Mouse (Mus musculus) monocyte, adult 5-6 weeks (primary cell): Measurements from ENCODE around the gene Ubp1. TPM values are rescaled to one million over a fixed set of nuclear protein-coding genes. Genes with fewer than 3 reads are reported as not detected.
"Not testable (repeated sequence)": the region's sequence is repeated elsewhere in the genome, so short reads cannot be mapped to it uniquely, and the experiment has no call there.

Experiments
- ATAC-seq: fragments of 153-309, 156-312 bp; replicated peaks from 2 replicates; pipeline ENCODE4 v1.8.0; 2017; ENCODE audit warnings: mild to moderate bottlenecking; ENCODE audit not compliant: low TSS enrichment, insufficient number of reproducible peaks, severe bottlenecking, poor library complexity, low FRiP score
- total RNA-seq: library from RNA; stranded (forward); fragments of 200-1000, 200-491, 200-594 nt; gene quantifications from 3 replicates; pipeline ENCODE4 v1.2.3, GENCODE M21; 2017

The Ubp1 gene
- 99.1 to 134 TPM (median 122 TPM) in 3 replicates for total RNA-seq

DNA sequence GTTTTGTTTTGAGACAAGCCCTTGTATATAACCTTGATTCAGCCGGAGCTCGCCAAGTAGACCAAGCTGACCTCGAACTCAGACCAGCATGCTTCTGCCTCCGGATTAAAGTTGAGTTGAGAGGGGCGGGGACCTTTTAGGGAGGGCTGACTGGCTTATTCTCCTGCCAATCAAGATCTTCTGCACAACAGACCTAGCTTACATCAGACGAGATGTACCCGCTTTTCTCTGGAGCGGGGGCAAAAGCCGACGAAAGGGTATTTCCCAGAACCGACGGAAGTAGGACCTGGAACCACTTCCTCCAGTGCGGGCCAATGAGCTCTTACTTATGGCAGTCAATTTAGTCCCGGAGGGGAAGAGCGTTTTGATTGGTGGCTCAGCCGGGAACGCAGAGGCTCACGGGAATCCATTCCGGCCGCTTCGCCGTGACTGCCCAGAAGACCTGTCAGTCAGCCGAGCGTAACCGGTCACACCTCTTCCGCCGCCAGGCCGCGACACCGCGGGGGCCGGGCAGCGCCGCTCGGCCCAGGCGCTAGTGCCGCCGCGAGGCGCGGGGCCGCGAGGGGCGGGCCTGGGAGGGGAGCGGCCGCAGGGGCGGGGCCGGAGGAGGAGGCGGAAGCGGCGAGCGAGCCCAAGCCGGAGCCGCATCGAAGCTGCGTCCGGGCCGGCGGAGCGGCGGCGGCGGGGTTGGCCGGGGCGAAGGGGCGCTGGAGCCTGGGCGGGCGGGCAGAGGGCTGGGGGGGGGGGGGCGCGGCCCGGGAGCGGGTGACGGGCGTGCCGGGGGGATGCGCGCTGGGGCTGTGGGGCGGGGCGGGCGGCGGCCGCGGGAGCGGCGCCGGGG lies at the start of gene Ubp1:
Gene Ubp1 (plus strand): TSS at position 401 of the 841 bp plus-strand sequence.
- ATAC-seq = peak; percentile 94

DNA sequence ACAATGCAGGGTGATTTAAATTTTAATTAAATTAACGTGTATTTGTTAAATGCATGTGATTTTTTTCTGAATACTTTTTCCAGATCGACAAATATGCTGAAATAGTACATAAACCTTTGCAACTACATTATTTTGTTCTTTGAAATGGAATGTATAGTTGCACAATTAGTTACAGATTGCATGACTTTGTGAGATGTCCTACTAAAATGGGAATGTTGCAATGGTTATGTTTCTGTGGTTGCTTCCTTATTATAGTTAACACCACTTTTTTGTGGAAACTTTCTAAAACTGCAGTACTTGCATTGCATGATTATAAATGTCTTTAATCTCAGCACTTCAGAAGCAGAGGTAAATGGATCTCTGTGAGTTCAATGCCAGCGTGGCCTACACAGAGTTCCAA lies 35.8 kb upstream of the Ubp1 start:
- ATAC-seq = no peak

DNA sequence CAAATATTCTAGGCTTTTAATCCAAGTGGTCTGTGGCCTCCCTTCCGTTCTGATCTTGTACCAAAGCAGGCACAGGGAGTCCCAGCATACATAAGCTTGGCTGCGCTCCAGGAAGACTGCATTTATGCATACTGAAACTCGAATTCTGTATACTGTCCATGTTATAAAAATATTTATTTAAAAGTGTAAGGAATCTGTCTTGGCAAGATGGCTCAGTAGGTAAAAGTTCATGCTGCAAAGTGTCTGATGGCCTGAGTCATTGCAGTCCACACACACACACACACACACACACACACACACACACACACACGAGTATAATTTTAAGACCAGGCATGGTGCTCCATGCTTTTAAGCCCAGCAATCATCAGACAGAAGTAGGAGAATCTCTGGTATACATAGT lies 27.6 kb upstream of the Ubp1 start:
- ATAC-seq = no peak

DNA sequence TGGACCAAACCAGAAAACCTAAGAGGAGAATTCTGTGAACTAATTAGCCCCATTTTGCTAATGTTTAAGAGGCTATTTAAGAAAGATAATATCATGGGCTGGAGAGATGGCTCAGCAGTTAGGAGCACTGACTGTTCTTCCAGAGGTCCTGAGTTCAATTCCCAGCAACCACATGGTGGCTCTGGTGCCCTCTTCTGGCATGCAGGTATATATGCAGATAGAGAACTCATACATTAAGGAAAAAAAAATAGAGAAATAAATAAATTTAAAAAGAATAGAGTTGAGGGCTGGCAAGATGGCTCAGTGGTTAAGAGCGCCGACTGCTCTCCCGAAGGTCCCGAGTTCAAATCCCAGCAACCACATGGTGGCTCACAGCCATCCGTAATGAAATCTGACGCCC lies 26.4 kb upstream of the Ubp1 start:
- ATAC-seq = not testable (repeated sequence)

DNA sequence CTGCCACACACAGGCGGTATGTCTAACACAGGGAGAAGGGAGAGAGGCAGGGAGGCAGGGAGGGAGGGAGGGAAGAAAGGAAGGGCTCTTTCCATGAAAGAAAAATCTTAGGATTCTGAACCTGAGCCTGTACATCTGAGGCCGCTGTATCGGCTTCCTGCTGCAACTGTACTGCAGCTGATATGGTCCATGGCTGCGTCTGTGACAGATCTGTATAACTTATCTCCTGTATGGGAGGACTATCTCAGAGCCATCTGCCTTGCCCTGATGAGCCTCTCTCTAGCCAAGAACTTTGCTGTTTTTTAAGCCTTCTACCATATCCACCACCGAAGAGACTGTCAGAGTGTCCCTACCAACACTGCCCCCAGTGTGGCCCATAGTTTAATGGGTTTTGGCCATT lies 14.9 kb upstream of the Ubp1 start:
- no peak for ATAC-seq

DNA sequence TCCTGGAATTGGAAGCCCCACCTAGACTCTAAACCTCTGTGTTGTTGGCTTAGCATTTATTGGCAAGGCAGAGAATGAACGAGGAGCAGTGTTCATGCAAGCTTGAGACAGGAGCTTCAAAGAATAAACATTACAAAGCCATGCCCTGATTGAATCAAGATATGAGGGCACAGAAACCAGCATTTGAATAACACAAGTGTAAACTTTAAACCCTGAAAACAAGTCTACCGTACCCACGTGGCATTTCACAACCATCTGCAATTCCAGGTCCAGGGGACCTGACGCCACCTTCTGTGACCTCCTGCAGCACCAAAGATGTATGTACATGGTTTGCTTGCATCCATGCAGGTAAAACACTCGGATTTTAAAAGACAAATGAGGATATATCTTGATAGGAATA lies 8.1 kb upstream of the Ubp1 start:
- no peak for ATAC-seq

DNA sequence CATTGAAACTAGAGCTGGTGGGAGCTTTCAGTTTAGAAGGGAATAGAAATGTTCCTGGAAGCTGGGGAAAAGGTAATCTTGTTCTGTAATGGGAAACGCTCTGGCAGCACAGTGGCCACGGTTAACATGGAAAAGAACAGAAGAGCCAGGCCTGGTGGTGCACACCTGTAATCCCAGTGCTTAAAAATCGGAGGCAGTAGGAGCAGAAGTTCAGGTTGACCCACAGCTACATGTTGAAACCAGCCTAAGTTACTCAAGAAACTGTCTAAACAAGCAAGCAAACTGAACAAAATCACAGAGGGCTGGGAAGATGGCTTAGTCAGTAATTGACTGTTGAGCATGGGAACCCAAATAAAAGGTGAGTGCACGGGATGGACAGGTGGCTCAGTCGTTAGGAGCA lies 5.9 kb upstream of the Ubp1 start:
- no peak for ATAC-seq

DNA sequence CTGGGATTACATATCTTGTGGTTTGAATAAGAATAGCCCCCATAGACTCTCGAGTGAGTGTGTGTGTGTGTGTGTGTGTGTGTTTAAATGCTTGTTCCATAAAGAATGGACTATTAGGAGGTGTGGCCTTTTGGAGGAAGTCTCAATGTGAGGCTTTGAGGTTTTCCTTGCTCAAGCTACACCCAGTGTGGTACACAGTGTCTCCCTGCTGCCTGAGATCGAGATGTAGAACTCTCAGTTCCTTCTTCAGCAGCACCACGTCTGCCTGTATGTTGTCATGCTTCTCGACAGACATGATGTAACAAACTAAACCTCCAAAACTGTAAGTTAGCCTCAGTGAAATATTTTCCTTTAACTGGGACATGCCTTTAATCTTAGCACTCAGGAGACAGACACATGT lies 2.1 kb upstream of the Ubp1 start:
- peak; percentile 74 for ATAC-seq

DNA sequence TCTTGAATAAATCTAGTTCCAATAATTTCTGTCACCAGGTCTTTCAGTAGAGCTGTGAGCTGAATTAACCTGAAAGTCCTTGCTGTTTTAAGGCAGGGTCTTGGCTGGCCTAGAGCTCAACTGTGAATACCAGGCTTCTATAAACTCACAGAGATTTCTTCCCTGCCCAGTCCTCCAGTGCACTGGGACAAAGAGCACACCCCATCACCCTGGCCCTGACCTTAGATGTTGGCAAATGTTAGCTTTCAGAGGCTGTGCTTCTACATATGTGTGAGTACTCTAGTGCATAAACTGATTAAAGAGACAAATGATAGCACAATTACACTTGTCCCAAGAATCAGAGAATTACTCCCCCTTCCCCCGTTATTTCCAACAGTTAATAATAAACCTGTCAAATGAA lies 1.1 kb upstream of the Ubp1 start:
- no peak for ATAC-seq

DNA sequence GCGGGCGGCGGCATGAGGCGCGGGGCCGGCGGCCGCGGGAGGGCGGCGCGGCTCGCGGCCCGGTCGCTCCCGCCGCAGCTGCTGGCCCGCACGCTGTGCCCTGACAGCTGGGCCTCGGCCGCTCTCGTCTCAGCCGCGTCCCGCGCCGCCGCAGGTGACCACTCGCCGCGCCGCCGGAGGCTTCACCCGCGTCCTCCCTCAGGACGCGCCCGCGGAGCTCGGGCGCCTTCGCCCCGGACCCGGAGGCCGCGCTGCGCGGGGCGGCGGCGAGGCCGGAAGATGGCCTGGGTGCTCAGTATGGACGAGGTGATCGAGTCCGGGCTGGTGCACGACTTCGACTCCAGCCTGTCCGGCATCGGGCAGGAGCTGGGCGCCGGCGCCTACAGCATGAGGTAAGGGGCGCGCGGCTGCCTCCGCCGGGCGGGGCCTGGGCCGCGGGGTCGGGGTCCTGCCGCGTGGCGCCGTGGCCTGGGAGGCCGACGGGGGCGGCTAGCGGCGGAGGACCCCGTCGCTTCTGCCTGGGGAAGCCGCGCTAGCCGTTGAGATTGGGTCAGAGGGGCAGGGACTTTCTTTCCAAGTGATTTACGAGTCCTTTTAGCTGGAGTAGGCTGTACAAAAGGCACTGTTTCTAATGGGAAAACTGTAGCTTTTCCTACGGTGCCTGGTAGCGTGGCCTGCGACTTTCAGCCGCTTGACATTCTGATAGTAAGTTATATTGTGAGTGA lies 803 bp downstream of the Ubp1 start:
- no peak for ATAC-seq

DNA sequence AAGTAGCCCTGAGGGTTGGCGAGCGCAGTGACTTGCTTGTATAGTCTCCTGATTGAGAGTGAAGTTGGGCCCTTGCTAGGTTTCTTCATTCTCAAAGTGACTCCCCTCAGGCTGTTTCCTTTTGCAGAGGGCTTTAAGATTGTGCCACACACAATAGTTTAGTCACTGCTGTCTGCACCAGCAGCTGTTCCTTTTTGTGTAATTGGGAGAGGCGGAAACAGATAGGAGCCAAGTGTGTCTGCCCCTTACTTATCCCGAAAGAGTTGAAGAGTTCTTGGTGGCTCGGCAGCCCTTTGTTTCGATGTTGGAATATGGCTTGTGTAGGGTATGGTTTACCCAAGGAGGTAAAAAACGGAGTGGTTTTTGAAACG lies 1.4 kb downstream of the Ubp1 start:
- ATAC-seq = no peak

DNA sequence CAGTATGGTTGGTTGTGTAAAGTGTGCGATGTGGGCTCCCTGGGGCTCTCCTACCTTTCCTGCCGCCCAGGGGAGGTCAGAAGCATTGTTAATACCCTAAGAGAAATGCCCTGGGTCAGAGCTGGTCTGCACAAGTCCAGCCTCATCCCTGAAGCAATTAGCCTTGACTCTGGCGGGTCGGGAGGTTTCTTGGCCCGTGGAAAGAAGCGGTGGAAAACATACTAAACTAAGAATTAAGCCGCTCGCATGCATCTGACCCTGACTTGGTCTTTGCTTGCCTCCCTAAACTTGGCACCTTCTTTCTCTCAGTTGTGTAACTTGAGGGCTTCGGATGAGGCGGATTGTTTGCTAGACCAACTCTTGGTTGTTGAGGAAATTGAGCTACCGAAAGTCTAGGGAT lies 1.8 kb downstream of the Ubp1 start:
- no peak for ATAC-seq

DNA sequence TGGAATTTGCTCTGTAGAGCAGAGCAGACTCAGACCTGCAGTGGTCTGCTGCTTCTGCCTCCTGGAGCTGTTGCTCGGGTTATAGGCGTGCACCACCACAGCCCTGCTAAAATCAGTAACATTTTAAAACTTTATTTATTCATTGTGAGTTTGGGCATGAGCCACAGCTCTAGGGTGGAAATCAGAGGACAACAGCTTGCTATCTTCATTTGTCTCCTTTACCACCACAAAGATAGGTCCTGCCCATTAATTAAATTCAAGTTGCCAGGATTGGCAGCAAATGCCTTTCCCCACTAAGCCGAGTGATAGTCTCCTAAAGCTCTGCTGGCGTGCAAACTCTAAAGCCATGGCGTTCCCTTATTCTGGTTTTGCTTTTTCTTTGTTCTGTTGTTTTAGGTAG lies 4.9 kb downstream of the Ubp1 start:
- ATAC-seq = no peak

DNA sequence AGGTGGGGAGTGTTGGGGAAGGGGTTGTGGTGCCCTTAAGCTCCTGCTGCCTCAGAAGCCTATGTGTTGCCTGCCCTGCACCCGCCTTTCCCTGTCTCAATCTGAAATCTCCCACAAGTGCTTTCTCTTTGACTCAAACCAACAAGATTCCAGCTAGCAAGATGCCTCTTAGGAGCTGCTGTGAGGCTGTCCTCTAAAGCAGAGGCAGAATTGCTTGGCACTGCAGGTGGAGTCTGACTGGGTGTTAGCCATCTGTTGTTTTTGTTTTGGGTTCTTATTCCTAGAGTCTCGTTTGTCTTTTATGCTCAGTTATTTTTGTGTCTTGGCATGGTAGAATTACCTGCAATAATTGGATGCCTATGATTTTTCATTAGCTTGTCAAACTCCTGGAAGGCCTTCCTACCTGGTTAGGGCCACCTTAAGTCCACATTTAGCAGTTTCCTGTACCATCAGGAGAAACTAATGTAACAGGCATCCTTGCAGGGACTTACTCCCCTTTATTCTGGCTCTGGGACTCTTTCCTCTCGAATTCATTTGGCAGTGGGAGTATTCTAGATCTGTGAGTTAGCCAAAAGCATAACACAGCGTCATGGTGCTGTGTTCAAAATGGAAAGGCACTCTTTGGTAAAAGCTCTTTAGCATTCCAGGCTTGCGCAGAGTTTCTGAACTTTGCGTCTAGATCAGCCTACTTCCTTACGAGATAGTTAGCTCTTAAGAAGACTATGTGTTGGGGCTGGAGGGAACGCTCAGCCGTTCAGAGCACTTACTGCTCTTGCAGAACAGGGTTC lies 8.5 kb downstream of the Ubp1 start:
- ATAC-seq = no peak

DNA sequence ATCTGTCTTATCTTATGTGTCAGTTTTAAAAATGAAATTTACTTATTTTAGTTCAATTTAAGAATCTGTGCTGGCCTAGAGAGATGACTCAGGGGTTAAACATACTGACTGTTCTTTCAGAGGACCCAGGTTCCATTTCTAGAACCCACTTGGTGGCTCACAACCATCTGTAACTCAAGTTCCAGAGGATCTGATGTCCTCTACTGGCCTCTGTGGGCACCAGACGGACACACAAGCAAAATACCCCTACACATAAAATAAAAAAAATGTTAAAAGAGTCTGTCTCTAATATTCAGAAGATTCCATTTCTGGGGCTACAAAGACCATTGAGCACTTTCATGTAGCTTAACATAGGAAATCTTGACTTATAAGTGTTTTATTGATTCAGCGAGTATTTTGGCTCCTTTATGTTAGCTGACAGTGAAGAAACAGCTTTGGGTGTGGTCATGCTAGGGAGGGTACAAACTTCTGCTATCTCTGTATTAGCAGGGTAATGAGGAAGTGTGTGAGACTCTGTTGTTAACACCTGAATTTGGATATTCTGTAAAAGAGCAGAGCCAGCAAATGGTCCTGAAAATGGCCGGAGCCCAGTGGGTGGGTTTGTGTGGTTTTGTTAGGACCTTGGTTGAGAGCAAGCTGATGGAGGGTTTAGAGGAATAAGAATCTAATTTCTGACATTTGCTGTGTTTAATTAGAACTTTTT lies 10.5 kb downstream of the Ubp1 start:
- ATAC-seq = peak; percentile 84

DNA sequence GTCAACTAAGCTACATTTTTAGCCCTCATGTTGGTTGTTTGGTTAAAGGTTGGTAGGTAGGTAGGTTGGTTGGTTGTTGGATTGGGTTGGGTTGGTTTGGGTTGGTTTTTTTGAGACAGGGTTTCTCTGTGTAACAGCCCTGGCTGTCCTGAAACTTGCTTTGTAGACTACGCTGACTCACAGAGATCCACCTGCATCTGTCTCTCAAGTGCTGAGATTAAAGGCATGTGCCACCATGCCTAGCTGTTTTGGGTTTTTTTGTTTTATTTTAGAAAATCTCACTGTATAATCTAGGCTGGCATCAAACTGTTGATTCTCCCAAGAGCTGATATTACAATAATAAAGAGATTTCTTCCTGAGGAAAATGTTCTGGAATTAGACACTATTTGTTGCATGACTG lies 12.6 kb downstream of the Ubp1 start:
- ATAC-seq = no peak

DNA sequence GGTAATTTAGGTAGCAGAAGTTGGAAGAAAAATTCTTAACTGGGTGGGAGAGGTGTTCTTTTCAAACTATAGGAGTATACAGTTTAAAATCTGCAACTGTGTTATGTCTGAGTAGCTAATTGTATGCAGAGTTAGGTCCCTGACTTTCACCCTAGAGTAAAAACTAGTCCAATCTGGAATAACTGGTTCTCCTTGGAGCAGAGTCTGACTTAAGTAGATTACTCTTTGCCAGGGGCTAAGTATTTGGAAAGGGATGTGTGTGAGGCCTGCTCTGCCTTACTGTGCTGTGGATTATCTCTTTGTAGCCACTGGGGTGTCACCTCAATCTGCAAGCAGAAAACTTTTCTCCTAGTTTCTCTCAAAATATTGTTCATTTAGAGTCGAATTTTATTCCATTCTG lies 16.5 kb downstream of the Ubp1 start:
- no peak for ATAC-seq

DNA sequence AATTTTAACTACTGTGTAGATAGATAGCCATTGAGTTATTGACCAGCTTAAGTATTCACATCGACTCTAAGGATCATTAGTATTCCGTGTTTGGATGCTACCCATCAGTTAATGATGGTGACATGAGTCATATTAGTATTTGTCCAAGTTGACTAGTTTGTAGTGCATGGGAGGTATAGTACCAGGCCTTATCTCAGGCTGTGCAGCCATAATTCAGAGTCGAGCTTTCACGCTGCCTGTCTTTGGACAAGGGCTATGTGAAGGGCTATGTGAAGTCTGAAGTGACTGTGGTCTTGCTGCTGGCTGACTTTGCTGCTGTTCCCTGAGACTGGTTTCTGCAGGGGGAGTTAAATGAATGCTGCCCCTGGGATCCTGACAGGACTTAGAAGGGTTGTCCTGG lies 27.0 kb downstream of the Ubp1 start:
- ATAC-seq = no peak

DNA sequence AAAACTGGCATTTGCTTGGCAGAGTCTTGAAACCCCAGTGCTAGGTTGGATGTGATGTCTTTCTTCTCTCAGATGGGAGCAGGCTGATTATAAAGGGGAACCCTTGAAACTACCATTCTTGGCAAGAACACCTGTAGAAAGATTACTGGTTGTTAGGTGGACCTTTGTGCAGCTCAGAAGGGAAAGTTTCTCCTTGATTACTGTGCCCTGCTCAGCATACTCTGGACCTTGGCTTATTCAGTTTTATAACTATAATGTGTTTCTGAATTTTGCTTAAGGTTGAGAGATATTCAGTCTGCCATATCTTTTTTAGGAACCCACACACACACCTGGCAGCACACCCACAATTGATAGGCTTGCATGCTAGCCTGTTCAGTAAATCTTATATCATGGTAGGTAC lies 33.0 kb downstream of the Ubp1 start:
- ATAC-seq = no peak
